Mouse (Mus musculus): ENCODE data around the gene Mmp14. TPM values are rescaled to one million over a fixed set of nuclear protein-coding genes. Genes with fewer than 3 reads are reported as not detected.
A peak's percentile ranks its signal among the peaks of the same experiment; 100 is the strongest.

The Mmp14 gene
- polyA plus RNA-seq, 1 experiment from 2014 or later, result 167 TPM

GRCm38 (mm10) chr14:54394309-54394708, 37.1 kb upstream of the Mmp14 start:
- H3K9me3 ChIP-seq (ENCODE audit: control insufficient read depth, low read length), result no peaks in the 10 kb centered on the region
- H3K27ac ChIP-seq (ENCODE audit: low read depth, low read length), result no peak overlapping the region
- H3K4me3 ChIP-seq (ENCODE audit: low read length), result no peak overlapping the region
- H3K27me3 ChIP-seq (ENCODE audit: control insufficient read depth, insufficient read depth, low read length), result no peaks in the 10 kb centered on the region
- H3K4me2 ChIP-seq (replicated peaks; ENCODE audit: low read depth, low read length), result no peak overlapping the region
- ATAC-seq (ENCODE audit: low FRiP score, low TSS enrichment), result no peak
- H3K4me1 ChIP-seq (ENCODE audit: control insufficient read depth, insufficient read depth, low read length), result 0 out of 2 replicates have a peak, but pooled peaks cover 4% of the 10 kb centered on the region
- no peaks in the 10 kb centered on the region for H3K36me3 ChIP-seq (ENCODE audit: control insufficient read depth, insufficient read depth, low read length)
- no peak overlapping the region for H3K9ac ChIP-seq (ENCODE audit: low read depth, low read length)

GRCm38 (mm10) chr14:54396685-54397084, 34.7 kb upstream of the Mmp14 start:
- no peak for ATAC-seq (ENCODE audit: low FRiP score, low TSS enrichment)
- Histone ChIP-seq H3K36me3 (ENCODE audit: control insufficient read depth, insufficient read depth, low read length) (no peaks in the 10 kb centered on the region), H3K4me1 (ENCODE audit: control insufficient read depth, insufficient read depth, low read length) (0 out of 2 replicates have a peak, but pooled peaks cover 4% of the 10 kb centered on the region), H3K27ac (ENCODE audit: low read depth, low read length) (no peak overlapping the region), H3K27me3 (ENCODE audit: control insufficient read depth, insufficient read depth, low read length) (no peaks in the 10 kb centered on the region), H3K9ac (ENCODE audit: low read depth, low read length) (no peak overlapping the region), H3K4me2 (replicated peaks; ENCODE audit: low read depth, low read length) (no peak overlapping the region), H3K4me3 (ENCODE audit: low read length) (no peak overlapping the region), H3K9me3 (ENCODE audit: control insufficient read depth, low read length) (no peaks in the 10 kb centered on the region)
- WGBS, result 82% methylated on average over 7 of the region's 7 CpGs

- Histone ChIP-seq H3K4me2 (replicated peaks; ENCODE audit: low read depth, low read length) (no peak overlapping the region), H3K27me3 (ENCODE audit: control insufficient read depth, insufficient read depth, low read length) (no peaks in the 10 kb centered on the region), H3K4me1 (ENCODE audit: control insufficient read depth, insufficient read depth, low read length) (0 out of 2 replicates have a peak, but pooled peaks cover 4% of the 10 kb centered on the region), H3K27ac (ENCODE audit: low read depth, low read length) (peak overlapping the region; percentile 3; the same call in 1 of the 2 replicates), H3K9ac (ENCODE audit: low read depth, low read length) (no peak overlapping the region), H3K9me3 (ENCODE audit: control insufficient read depth, low read length) (no peaks in the 10 kb centered on the region), H3K36me3 (ENCODE audit: control insufficient read depth, insufficient read depth, low read length) (no peaks in the 10 kb centered on the region), H3K4me3 (ENCODE audit: low read length) (no peak overlapping the region)
- 0 out of 2 replicates have a peak, but pooled peaks have one; percentile 1 for ATAC-seq (ENCODE audit: low FRiP score, low TSS enrichment)
- WGBS, result 50% methylated on average over 7 of the region's 7 CpGs
Measured at GRCm38 (mm10) chr14:54397872-54398527, 33.4 kb upstream of the Mmp14 start.

- no peaks in the 10 kb centered on the region for H3K9me3 ChIP-seq (ENCODE audit: control insufficient read depth, low read length)
- H3K36me3 ChIP-seq (ENCODE audit: control insufficient read depth, insufficient read depth, low read length), result no peaks in the 10 kb centered on the region
- 0 out of 2 replicates have a peak, but pooled peaks cover 4% of the 10 kb centered on the region for H3K4me1 ChIP-seq (ENCODE audit: control insufficient read depth, insufficient read depth, low read length)
- no peaks in the 10 kb centered on the region for H3K27me3 ChIP-seq (ENCODE audit: control insufficient read depth, insufficient read depth, low read length)
- H3K4me3 ChIP-seq (ENCODE audit: low read length), result no peak overlapping the region
- no peak overlapping the region for H3K9ac ChIP-seq (ENCODE audit: low read depth, low read length)
- WGBS, result 20% methylated on average over 7 of the region's 7 CpGs
- peak overlapping the region; percentile 3; the same call in 1 of the 2 replicates for H3K27ac ChIP-seq (ENCODE audit: low read depth, low read length)
- H3K4me2 ChIP-seq (replicated peaks; ENCODE audit: low read depth, low read length), result no peak overlapping the region
- no peak for ATAC-seq (ENCODE audit: low FRiP score, low TSS enrichment)
Measured at GRCm38 (mm10) chr14:54398528-54398916, 32.9 kb upstream of the Mmp14 start.

GRCm38 (mm10) chr14:54398921-54399382, 32.5 kb upstream of the Mmp14 start:
- Histone ChIP-seq H3K4me2 (replicated peaks; ENCODE audit: low read depth, low read length) (no peak overlapping the region), H3K4me3 (ENCODE audit: low read length) (no peak overlapping the region), H3K9ac (ENCODE audit: low read depth, low read length) (no peak overlapping the region), H3K27me3 (ENCODE audit: control insufficient read depth, insufficient read depth, low read length) (no peaks in the 10 kb centered on the region), H3K27ac (ENCODE audit: low read depth, low read length) (peak overlapping the region; percentile 63; the same call in 1 of the 2 replicates), H3K9me3 (ENCODE audit: control insufficient read depth, low read length) (no peaks in the 10 kb centered on the region), H3K4me1 (ENCODE audit: control insufficient read depth, insufficient read depth, low read length) (0 out of 2 replicates have a peak, but pooled peaks cover 4% of the 10 kb centered on the region), H3K36me3 (ENCODE audit: control insufficient read depth, insufficient read depth, low read length) (no peaks in the 10 kb centered on the region)
- ATAC-seq (ENCODE audit: low FRiP score, low TSS enrichment), result peak; percentile 89
- 13% methylated on average over 8 of the region's 8 CpGs for WGBS

DNA sequence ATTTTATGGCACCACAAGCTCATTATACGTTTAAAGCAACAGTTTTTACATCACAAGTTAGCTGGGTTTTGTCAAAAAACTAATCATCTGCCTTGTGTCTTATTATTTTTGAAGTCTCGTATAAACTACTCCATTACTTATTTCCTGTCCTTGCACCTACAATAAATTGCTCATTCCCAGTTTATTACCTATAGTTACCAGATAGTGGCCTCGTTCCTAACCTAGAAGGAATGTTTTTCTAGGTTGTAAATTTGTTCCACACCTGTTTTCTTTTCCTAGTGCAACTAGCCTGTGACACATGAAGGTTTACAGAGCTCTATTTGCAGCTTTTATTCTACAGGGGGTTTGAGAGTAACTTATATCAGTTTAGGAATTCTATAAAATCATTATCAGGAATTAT, 29.7 kb upstream of the Mmp14 start:
- Histone ChIP-seq H3K9me3 (ENCODE audit: control insufficient read depth, low read length) (no peaks in the 10 kb centered on the region), H3K4me2 (replicated peaks; ENCODE audit: low read depth, low read length) (no peak overlapping the region), H3K27ac (ENCODE audit: low read depth, low read length) (no peak overlapping the region; the same call in 1 of the 2 replicates), H3K4me1 (ENCODE audit: control insufficient read depth, insufficient read depth, low read length) (0 out of 2 replicates have a peak, but pooled peaks cover 7% of the 10 kb centered on the region), H3K9ac (ENCODE audit: low read depth, low read length) (no peak overlapping the region), H3K27me3 (ENCODE audit: control insufficient read depth, insufficient read depth, low read length) (no peaks in the 10 kb centered on the region), H3K4me3 (ENCODE audit: low read length) (no peak overlapping the region), H3K36me3 (ENCODE audit: control insufficient read depth, insufficient read depth, low read length) (no peaks in the 10 kb centered on the region)
- ATAC-seq (ENCODE audit: low FRiP score, low TSS enrichment), result no peak
- 24% methylated on average over 3 of the region's 3 CpGs for WGBS

GRCm38 (mm10) chr14:54408336-54409056, 22.9 kb upstream of the Mmp14 start:
- Histone ChIP-seq H3K4me2 (replicated peaks; ENCODE audit: low read depth, low read length) (peak overlapping the region; percentile 25; the same call in 1 of the 2 replicates), H3K4me1 (ENCODE audit: control insufficient read depth, insufficient read depth, low read length) (peaks cover 29% of the 10 kb centered on the region), H3K36me3 (ENCODE audit: control insufficient read depth, insufficient read depth, low read length) (no peaks in the 10 kb centered on the region), H3K27me3 (ENCODE audit: control insufficient read depth, insufficient read depth, low read length) (no peaks in the 10 kb centered on the region), H3K9me3 (ENCODE audit: control insufficient read depth, low read length) (no peaks in the 10 kb centered on the region), H3K4me3 (ENCODE audit: low read length) (peak overlapping the region; percentile 8; the same call in 1 of the 2 replicates), H3K27ac (ENCODE audit: low read depth, low read length) (no peak overlapping the region; the same call in 1 of the 2 replicates), H3K9ac (ENCODE audit: low read depth, low read length) (no peak overlapping the region)
- ATAC-seq (ENCODE audit: low FRiP score, low TSS enrichment), result peak; percentile 36
- 57% methylated on average over 25 of the region's 25 CpGs for WGBS

- WGBS, result 61% methylated on average over 7 of the region's 7 CpGs
- no peaks in the 10 kb centered on the region for H3K36me3 ChIP-seq (ENCODE audit: control insufficient read depth, insufficient read depth, low read length)
- no peaks in the 10 kb centered on the region for H3K27me3 ChIP-seq (ENCODE audit: control insufficient read depth, insufficient read depth, low read length)
- H3K4me3 ChIP-seq (ENCODE audit: low read length), result no peak overlapping the region
- H3K4me1 ChIP-seq (ENCODE audit: control insufficient read depth, insufficient read depth, low read length), result peaks cover 35% of the 10 kb centered on the region
- H3K9me3 ChIP-seq (ENCODE audit: control insufficient read depth, low read length), result no peaks in the 10 kb centered on the region
- no peak for ATAC-seq (ENCODE audit: low FRiP score, low TSS enrichment)
- H3K9ac ChIP-seq (ENCODE audit: low read depth, low read length), result no peak overlapping the region
- peak overlapping the region; percentile 25; the same call in 1 of the 2 replicates for H3K4me2 ChIP-seq (replicated peaks; ENCODE audit: low read depth, low read length)
- H3K27ac ChIP-seq (ENCODE audit: low read depth, low read length), result peak overlapping the region; percentile 85; the same call in 1 of the 2 replicates
Measured at GRCm38 (mm10) chr14:54409057-54409645, 22.3 kb upstream of the Mmp14 start.
